Mouse (Mus musculus): ENCODE measurements at regions not wholly inside any gene's neighbourhood (a gene's known extent, or its start where the extent isn't known, plus 50 kb on each side); places are given as distances from the start of the nearest gene placed in this dataset.

- TF ChIP-seq ZNF384 (IDR thresholded peaks at IDR 0.05; ENCODE audit: low read depth, low read length), result 0 out of 2 replicates have a peak, but pooled peaks have one; percentile 40
- TF ChIP-seq ZC3H11A (IDR thresholded peaks at IDR 0.05; ENCODE audit: borderline replicate concordance, low read depth, low read length), result no peak
- TF ChIP-seq MAFK (IDR thresholded peaks at IDR 0.05; ENCODE audit: insufficient read depth, low read depth, low read length), result no peak
- TF ChIP-seq CHD2 (IDR thresholded peaks at IDR 0.05; ENCODE audit: low read depth, low read length), result no peak
- no peak for TF ChIP-seq HCFC1 (IDR thresholded peaks at IDR 0.05; ENCODE audit: borderline replicate concordance, insufficient read depth, low read length)
Observed at GRCm38 (mm10) chr12:68604524-68605299, 554.3 kb downstream of the Rps29 start.
